Mouse (Mus musculus): Measurements from ENCODE around the gene Serpine2.

The Serpine2 gene

DNA sequence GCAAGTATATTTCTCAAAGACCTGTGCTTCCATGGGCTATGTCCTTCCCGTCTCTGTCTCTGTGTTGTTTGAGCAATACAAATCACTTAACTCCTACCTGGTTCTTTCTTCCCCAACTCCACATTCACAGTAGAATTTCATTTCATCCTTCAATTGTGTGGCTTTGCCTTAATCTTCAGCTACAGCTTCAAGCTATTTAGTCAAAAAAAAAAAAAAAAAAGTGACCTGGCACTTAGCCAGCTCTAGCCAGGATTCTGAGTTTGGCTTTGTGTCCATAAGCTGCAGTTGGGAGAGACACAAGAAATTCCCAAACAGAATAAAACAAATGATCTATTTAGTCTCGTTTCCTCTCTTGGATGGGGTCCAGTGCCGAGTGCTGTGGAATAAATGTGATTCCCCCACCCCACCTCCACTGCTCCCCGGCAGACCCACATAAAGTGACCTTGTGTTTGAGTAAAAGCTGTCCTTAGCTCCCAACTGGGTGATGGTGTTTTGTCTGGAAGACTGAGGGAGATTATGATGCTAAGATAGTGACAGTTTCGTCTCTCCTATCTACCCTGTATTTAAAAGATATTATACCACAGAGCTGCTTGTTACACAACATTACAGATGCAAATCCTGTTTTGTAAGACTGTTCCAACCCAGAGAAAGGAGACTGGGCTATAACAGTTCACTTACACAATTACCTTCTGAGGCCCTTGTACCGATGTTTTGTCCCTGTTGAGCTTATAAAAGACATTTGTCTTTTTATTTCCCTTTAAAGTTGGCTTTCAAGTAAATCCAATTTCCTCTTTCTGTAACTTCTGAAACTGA, at the start of gene Serpine2:
Serpine2 (minus strand) TSS at position 51 of the 813 bp plus-strand sequence.
- DNase-seq, result no peak

DNA sequence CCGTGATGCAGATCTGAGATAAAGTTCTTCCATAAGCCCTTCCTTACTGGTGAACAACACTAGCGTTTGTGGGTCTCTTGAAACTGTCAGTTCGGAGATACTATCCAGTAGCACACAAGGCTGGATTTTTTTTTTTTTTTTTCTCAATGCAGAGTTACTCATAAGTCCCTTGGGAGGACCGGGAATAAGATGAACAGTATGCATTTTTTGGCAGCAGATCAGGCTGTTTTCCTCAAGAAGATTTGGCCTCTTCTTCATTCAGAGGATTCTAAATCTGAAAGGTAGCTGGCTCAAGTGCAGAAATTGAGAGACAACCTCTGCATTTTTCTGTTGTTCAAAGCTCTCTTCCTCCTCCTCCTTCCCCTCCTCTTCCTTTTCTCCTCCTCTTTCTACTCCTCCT, 46.8 kb upstream of the Serpine2 start:
- no peak for DNase-seq

DNA sequence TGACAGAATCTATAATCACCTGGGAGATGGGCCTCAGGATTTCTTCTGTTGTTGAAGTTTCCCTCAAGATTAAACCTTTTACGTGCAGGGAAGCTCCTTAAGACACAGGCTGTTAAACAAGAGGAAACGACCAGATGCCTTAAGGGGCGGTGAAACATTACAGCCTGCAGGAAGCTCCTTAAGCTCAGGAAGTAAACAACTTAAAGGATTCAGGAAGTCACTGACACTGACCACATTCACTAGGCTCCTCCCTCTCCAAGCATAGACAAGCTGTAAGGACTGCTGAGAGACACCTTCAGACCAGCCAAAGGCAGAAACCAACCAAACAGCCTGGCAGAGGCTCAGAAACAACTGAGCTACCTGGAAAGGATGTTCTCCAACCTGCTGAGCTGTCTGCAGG, 44.3 kb upstream of the Serpine2 start:
- no peak for DNase-seq

DNA sequence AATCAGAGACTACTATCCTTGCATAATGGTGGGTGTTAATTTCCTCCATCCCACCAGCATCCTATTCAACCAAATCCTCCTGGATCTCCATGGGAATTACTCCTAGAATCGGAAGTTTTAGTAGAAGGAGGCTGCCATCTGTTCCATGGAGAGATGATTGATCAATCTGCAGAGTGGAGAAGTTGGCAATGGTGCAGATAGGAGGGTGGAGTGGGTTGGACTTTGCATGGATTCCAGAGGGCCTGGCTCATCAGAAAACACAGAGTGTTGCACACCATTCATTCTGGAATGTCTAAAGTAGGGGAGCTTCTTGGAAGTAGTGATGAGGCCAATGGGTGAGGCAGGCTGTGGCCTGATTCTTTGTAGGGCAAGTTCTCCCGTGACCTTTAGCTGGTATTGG, 41.9 kb upstream of the Serpine2 start:
- DNase-seq, result no peak

DNA sequence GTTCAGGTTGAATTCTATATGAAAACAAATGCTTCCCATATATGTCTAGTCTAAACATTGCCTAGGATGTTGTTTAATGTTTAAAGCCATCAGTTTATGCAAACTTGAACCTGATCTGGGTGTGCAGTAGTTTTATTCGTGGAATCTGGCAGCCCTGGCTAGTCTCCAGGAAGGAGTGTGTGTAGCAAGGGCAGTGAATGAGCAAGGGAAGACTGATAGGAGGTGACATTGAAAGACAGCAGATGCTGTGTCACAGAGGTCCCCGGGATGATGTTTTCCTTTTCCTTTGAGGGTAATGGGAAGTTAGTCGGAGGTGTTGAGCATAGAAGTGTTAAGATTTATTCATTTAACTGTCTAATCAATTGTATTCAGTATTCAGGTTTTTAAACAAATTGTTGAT, 21.7 kb upstream of the Serpine2 start:
- DNase-seq, result peak; percentile 4

DNA sequence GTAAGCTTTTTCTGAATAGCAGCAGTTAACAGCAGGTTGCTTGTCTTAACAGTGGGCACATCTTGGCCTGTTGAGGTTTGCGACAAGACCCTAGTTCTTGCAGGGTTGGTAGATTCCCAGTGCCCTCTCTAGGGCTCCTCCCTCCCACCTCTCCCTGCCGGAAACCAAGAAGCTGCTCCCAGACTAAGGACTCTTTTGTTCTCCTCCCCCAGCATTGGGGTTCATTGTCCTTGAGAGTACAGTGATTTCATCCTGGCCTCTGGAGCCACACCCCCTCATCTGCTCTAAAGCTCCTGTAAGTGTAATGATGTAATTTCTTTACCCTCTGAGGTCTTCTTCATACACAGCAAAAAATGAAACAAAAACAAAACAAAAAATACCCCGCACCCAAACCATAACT, 13.8 kb upstream of the Serpine2 start:
- no peak for DNase-seq

DNA sequence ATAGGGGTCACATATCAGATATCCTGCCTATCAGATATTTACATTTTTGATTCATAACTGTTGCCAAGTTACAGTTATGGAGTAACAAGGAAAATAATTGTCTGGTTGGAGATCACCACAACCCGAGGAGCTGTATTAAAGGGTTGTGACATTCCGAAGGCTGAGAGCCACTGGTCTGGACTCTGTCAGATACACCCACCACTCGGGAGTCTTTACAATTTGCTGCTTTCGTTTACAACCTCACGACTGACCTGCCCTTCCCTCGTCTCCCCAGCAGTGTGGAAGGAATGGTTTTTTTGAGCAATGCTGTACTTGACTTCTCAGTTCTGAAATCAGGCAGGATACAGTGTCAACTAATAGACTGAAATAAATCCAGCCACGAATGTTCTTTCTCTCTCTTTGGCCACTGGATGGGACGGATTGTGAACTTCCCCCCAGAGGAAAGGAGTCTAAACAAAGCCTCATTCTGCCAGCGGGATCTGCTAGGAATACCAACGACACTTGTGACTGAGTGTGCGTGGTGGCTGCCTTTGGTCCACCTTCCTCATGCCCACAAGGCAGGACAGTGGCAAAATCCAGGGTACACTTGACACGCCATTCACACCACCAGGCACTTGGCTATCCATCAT, 455 bp downstream of the Serpine2 start:
- no peak for DNase-seq

DNA sequence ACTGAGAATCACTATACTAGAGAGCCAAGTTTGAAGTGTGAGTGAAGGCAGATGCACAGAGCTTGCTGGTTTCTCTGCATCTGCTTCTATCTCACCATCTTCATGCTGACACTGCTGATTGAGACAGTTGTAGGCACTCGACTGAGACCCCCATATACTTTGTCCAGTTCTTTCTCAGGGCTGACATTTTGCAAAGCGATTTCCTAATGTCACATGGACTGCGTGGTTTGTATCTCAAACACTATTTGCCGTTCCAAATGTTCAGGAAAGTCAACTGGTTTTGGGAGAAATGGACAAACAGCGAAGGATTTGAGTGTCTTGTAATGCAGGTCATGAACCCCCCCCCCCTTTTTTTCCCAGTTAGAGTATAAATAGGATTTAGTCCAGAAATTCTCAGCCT, 1.0 kb downstream of the Serpine2 start:
- no peak for DNase-seq

DNA sequence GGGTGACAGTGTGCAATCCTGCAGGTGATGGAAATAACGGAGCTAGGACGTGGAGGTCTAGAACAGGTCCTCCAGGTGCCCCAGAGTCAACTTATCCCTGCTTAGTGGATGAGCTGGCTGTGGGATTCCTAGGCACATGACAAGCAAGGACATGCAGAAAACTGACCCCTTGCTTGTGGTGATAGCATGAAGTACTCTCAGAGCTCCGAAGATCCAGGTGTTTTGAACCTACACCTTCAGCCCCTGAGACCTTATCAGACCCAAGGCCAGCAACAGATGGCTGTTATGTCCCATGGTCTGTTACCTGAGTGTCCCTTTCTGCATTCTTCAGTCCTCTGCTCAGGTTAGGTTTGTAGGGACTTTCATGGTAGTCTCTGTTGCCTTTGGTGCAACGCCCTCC, 2.0 kb downstream of the Serpine2 start:
- DNase-seq, result no peak

DNA sequence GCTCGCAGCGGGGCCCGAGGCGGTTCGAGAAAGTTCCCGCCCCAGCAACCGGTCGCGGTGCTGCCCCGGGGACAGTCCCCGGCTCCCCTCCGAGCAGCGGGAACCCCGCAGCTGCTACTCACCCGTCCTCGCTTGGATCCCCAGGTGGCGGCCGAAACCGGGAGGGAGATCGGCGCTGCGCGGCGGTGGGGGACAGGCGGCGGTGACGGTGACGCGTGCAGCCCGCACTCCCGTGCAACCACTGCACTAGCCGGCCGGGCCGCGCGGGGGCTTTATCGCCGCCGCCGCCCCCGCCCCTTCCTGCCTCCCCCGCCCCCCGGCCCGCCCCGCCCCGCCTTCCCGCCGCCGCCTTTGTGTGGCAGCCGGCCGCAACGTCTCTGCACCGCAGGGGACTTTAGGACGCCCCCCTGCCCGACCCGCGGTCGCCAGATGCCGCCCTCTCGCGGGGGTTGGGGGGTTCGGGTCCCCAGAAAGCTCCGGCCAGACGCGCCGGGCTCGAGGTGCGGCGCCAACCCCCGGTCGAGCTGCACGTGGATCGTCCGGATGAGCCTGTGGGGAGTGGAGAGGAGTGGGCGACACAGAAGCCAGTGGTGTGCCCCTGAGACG, 2.5 kb downstream of the Serpine2 start:
- no peak for DNase-seq

DNA sequence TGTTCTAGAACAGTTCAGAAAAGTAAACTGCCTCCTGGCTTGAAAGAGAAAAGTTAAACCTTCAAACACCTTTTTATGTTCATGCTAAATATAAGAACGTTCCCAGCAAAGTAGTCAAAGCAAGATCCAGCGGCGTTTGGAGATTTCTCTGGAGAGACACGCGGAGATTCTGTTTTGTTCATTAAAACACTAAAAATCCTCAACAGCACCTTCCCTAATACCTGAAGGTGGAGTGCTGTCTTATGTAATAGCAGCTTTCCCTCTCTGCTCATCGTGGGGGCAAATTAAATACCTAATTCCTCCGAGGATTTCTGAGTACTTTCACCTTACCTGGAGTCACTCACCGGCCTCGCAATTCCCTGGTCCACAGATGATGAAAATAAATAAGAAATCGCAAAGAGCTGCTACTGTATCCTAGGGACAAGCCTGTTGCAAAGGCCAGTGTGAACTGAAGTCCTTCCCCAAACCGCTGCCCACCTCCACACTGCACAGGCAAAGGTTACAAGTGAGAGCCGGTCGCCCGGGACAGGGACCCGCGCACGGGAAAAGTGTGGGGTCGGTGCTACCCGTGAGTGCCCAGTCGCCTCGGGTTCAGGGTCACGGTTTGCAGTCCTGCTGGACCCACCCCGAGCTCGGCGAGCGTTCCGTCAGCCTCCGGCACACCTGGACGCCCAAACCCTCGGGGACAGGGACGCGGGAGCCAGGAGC, 3.1 kb downstream of the Serpine2 start:
- DNase-seq, result no peak

DNA sequence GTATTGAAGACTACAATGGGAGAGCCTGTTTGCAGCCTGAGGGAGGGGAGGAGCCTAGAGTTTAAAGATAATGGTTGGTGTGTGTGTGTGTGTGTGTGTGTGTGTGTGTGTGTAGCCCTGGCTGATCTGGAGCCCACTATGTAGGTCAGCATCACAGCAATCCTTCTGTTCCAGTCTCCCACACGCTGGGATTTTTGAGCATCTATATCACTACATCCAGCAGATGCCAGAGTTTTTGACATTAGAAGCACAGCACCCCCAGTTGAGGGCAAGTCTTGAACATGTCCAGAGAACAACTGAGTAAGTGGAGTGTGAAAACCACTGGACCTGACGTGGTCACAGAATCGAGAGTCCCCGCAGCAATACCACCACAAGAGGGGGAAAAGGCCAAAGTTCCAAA, 4.2 kb downstream of the Serpine2 start:
- DNase-seq, result no peak

DNA sequence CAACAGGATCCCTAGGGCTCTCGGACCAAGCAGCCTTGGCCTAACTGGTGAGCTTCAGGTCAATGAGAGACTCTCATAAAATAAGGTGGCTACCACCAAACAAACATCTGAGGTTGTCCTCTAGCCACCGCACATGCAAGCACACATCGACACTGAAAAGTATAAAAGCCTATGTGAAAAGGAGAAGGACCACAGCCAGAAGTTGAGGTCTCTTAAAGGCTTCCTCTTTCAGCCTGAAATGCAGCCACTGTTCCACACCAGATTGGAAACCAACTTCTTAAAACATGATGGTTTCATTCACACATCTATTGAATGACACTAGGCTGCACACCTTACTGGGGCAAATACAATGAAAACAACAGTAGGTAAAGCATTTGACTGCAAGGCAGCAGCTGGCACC, 7.5 kb downstream of the Serpine2 start:
- no peak for DNase-seq

DNA sequence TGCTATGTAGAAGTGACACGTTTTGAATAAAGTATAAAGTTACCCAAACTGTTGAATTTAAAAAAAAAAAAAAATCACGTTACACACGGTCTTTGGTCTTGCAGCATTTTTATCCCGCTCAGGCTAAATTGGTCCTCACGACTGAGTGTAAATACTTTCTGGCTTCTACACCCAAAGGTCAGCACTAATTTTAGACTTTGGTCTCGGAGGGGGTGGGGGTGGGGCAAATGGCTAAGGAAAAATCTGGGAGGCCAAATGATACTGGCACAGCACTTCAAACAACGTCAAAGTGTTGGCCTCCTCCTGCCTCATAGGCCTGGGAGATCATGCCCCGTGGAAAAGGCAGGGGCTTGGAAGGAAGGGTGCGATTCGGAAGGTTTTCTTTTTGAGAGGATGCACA, 10.6 kb downstream of the Serpine2 start:
- no peak for DNase-seq

DNA sequence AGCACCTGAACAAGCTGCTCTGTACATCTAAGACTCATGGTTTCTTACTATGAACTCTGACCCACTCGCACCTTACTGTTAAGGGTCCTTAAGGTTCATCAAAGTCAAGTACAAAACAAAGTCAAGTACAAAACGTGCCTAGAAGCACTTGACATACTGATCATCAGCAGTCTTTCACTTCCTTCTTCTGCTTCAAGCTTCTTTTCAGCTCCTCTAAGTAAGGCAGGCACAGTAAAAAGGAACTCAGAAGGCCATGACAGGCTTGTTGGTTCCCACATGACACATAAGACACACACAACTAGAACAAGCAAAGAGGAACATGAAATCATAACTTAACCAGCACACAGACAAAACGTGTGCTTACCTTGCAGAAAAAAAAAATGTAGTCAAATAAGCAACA, 12.3 kb downstream of the Serpine2 start:
- DNase-seq, result no peak

DNA sequence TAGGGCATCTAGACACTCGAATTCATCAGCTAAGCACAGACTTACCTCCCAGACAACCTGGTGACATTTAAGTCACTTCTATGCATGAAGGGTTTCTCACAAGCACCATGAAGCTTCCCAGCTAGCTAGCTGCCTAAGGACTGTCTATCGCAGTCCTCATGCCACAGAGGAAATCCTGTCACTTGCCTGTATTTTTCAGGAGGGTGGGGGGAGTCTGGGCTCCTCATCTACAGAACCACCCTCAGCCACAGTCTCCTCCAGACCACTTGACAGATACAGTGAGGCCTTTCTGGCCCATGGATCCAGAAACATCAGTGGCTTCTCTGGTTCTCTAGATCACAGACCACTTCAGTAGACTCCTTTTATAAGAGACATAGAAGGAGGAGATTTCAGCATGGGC, 14.1 kb downstream of the Serpine2 start:
- DNase-seq, result no peak

DNA sequence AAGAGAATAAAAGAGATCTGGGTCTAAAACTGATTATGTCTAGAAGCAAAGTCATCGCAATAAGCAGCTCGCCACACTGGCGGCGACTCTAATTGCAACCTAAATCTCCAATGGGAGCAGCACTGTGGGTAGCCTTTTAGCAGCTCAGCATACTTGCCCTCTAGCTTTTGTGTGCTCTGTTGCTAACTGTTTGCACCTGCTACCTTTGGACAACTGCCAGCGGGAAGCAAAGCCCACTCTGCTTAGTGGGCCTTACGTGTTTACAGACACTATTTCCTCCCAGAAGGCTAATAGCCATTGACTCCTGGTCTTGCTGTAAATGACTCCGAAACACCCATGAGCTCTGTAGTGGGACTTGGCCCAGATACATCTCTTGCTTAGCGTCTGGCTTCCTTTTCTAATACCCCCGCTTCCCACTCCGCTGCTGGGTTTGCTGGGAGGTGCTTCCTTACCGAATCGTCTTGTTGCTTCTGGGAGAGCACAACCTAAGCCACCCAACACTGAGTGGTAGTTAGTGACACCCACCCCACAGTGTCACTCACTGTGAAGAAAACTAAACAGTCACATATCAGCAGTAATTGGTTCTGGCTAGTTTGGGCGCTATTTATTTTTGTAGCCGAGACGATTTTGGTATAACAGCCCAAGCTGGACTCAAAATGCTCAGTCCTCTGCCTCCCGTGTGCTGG, 28.1 kb downstream of the Serpine2 start:
- peak; percentile 19 for DNase-seq

DNA sequence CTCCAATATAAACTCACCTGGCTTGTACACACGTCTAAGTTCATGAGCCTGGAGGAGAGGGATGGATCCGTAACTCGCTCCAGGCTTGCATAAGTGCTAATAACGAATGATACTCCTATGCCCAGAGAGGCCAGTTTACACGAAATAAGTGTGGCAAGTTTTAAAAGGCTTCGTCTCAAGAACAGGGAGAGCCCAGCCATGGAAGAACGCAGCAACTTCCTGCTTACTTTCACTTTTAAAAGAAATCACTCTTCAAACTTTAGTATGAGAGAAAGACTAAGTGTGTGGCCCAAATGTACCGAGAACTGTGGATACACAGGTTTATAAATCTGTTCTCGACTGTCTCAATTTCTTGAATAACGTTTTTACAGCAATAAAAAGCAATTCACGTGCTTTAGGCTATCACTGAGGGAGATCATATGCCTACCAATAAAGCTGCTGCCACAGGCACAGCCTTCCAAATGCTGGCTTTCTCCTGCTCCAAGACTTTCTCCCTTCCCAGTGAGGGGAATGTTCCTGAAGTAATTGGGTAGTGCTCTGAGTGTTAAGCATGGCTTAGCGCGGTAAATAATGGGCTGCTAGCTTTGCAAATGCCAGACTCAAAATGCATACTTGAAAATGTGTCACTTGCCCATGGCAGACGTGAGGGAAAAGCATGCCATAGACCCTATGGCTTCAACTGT, 36.9 kb downstream of the Serpine2 start:
- DNase-seq, result no peak

DNA sequence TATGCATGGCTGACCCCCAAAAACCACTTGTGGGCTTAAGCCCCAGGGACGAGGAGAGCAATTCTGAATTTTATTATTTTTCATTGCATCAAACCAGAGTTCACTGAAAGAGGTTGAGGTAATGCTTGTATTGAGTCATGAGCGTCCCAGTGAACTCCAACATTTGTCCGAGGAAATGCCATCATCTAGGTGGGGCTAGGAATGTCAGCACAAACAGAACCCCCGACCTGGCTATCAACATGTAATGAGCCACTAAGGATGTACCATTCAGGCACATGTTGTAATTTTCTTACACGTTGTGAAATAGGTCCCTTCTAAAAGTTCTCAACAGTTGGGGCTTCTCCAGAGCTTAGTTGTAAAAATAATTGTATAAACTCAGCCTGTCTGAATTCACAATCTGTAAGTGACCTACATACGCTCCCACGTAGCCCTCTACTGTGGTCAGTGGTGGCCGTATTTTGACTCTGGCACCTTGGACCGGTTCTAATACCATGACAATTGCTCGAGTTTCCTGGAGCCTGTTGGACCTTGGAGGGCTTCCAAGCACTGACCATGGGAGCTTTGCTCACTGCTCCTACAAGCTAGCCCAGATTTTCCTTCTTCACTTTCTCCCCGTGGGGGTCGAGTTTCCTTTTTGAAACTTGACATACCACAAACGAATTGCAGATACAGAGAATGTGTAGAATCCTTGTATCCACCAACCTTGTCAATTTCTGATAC, 38.0 kb downstream of the Serpine2 start:
- peak; percentile 74 for DNase-seq

DNA sequence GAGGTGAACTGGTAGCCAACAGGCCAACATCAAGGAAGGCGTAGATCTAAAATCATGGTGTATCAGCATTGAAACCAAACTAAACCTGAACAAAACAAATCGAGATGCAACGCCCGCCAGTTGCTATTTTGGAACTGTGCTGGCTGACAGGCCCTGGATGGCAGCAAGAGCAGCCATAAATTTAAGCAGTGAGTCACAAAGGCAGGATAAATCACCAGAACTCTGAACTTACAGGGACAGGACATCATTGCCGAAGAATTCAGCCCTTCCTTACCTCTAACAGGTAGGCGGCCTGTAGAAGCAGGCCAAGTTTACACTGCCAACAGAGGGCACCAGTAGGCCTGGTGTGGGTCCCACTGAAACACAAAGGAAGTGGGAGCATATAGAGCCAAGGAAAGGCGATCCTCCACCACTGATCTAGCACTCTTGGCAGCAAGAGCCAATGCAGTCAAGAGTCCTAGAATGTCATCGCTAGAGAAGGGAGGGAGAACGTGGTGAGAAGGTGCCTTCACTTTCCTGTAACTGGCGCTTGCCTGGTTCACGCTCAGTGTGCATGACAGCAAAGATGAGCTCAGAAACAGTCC, 41.6 kb downstream of the Serpine2 start:
- no peak for DNase-seq

DNA sequence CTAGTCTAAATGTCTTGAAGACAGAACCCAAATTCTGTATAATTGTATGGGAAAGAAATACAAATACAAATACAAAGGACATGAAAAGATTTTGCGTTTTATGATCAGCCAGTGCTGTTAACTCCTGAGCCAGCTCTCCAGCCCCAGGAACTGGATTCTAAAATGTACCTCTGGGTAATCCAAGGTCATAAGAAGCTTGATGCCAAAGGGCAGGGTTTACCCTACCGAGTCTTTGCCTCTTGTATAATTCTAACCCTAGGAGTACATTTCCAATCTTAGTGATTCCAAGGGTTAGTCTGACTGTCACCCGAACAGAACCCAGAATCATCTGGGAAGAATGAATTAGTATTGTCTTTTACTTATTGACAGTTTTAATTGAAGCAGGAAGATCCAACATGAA, 45.5 kb downstream of the Serpine2 start:
- DNase-seq, result no peak
